Comparison of ENCODE assay signal across 33 mouse cellular contexts in the genomic region with DNA sequence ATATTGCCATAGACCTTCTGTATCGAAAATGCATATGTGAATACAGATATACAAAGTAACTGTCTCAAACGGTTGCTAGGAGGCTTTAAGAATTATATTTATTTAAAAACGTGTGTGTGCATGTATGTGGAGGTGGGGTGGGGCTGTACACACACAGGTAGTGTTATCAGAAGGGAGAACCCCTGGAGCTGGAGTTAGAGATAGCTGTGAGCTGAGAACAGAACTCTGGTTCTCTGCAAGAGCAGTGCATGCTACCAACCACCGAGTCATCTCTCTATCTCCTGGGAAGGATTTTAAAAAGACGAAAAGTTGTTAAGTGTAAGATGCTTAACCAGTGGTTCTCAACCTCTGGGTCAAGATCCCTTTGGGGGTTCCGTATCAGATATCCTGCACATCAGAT.
"Had no signal": no experiment of that assay in that cellular context is flagged by ENCODE, and none has a peak within 500 bp of the region (broad histone marks: within the 10 kb centered on the region; RNA-seq: fewer than 3 reads in every experiment).

No protein-coding gene starts in this region.

- H3K4me3 ChIP-seq: heart, embryonic 10.5 days; heart, embryonic 12.5 days; heart, embryonic 13.5 days; heart, embryonic 15.5 days; hindbrain, embryonic 10.5 days; hindbrain, embryonic 12.5 days; hindbrain, embryonic 13.5 days; hindbrain, embryonic 15.5 days; intestine, embryonic 15.5 days; kidney, embryonic 15.5 days; layer of hippocampus, adult 2 months had no signal

- H3K36me3 ChIP-seq: heart, embryonic 10.5 days; heart, embryonic 12.5 days; heart, embryonic 13.5 days; heart, embryonic 15.5 days; hindbrain, embryonic 10.5 days; hindbrain, embryonic 12.5 days; hindbrain, embryonic 13.5 days; hindbrain, embryonic 15.5 days; intestine, embryonic 15.5 days; kidney, embryonic 15.5 days had no signal

- H3K4me2 ChIP-seq: heart, embryonic 11.5 days; heart, embryonic 12.5 days; heart, embryonic 13.5 days; heart, embryonic 15.5 days; hindbrain, embryonic 12.5 days; hindbrain, embryonic 13.5 days; hindbrain, embryonic 15.5 days; intestine, embryonic 15.5 days; kidney, embryonic 15.5 days had no signal

- H3K27me3 ChIP-seq: heart, embryonic 12.5 days; heart, embryonic 13.5 days; heart, embryonic 15.5 days; hindbrain, embryonic 15.5 days; intestine, embryonic 15.5 days; kidney, embryonic 15.5 days had no signal

- H3K4me1 ChIP-seq: heart, embryonic 10.5 days; heart, embryonic 12.5 days; heart, embryonic 13.5 days; heart, embryonic 15.5 days; hindbrain, embryonic 10.5 days; hindbrain, embryonic 12.5 days; hindbrain, embryonic 13.5 days; hindbrain, embryonic 15.5 days; intestine, embryonic 15.5 days had no signal

- H3K9me3 ChIP-seq: heart, embryonic 10.5 days; heart, embryonic 12.5 days; heart, embryonic 13.5 days; heart, embryonic 15.5 days; hindbrain, embryonic 10.5 days; hindbrain, embryonic 12.5 days; hindbrain, embryonic 13.5 days; hindbrain, embryonic 15.5 days; intestine, embryonic 15.5 days; kidney, embryonic 15.5 days had no signal

- ATAC-seq: hindbrain, postnatal 0 days; inflammation-experienced regulatory T-cells, adult 6 months; intestine, embryonic 15.5 days; intestine, embryonic 16.5 days; intestine, postnatal 0 days had no signal

- H3K9ac ChIP-seq: heart, embryonic 12.5 days; heart, embryonic 13.5 days; heart, embryonic 15.5 days; hindbrain, embryonic 12.5 days; hindbrain, embryonic 13.5 days; hindbrain, embryonic 15.5 days; intestine, embryonic 15.5 days; kidney, embryonic 15.5 days had no signal

- H3K27ac ChIP-seq: heart, embryonic 10.5 days; heart, embryonic 13.5 days; heart, embryonic 15.5 days; hindbrain, embryonic 10.5 days; hindbrain, embryonic 12.5 days; hindbrain, embryonic 13.5 days; hindbrain, embryonic 15.5 days; hindbrain, postnatal 0 days; intestine, embryonic 15.5 days; kidney, embryonic 15.5 days; kidney, postnatal 0 days; layer of hippocampus, adult 2 months had no signal

- DNase-seq: heart, postnatal 10 days; heart, postnatal 14 days; heart, postnatal 36 days; heart, postnatal 4 days; kidney, adult 11 months; kidney, adult 18-20 months; kidney, adult 2 months; kidney, adult 8-10 months; kidney, adult 9 months; kidney, postnatal 10 days; kidney, postnatal 14 days; kidney, postnatal 25 days; kidney, postnatal 36 days; kidney, postnatal 4 days; layer of hippocampus, adult 9-11 months; layer of hippocampus, postnatal 36 days had no signal
